Mouse (Mus musculus) cerebellum, postnatal 25 days (tissue): ENCODE data around the gene Defb25.
"Not testable (repeated sequence)": the region's sequence is repeated elsewhere in the genome, so short reads cannot be mapped to it uniquely, and the experiment has no call there.

Experiments
- DNase-seq, 2 experiments: peaks; one replicate each; pipeline ENCODE4 v3.0.0; 2021; ENCODE audit warnings: mixed read lengths in 2 of 2

Gene Defb25

DNA sequence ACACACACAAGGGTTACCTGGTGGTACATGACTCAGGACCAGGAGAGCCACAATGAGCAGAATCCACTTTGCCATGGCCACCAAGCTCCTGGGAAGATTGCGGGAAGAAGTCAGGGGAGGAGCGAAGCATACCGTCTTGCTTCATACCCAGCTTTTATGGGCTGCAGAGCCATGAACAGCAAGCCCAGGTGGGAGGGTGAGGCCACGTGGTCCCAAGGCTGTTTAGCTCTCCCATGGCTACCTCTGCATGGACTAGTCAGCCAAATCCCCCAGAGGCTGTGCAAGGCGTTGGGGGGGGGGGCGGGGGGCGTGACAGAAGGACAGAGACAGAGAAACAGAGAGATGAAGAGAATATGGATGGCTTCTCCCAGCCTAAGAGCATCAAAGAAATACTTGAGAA, at the start of gene Defb25:
TSS of gene Defb25 (minus strand) at position 101 of the 400 bp plus-strand sequence.
- no peak for DNase-seq

GRCm38 (mm10) chr2:152672166-152672565, 49.3 kb upstream of the Defb25 start:
- DNase-seq = peak in 1 of 2 experiments; percentile 8

DNA sequence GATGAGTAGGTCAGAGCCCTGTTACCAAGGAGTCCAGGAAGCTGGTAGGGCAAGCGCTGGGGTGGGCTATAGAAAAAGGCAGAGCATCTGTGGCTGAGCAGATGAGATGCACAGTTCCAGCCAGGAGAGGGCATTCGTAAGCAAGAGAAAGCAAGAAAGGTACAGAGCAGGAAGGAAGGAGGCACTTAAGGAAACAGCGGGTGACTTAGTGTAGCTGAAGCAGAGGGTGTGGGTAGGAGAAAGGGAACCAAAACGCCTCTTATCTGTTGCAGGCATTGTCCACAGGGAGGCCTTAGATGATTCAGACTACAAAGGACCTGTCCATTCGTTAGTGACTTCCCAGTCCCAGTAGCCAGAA, 48.8 kb upstream of the Defb25 start:
- peak; percentile 35 to 61 for DNase-seq

GRCm38 (mm10) chr2:152670983-152671641, 48.3 kb upstream of the Defb25 start:
- DNase-seq = peak in 1 of 2 experiments; percentile 32

DNA sequence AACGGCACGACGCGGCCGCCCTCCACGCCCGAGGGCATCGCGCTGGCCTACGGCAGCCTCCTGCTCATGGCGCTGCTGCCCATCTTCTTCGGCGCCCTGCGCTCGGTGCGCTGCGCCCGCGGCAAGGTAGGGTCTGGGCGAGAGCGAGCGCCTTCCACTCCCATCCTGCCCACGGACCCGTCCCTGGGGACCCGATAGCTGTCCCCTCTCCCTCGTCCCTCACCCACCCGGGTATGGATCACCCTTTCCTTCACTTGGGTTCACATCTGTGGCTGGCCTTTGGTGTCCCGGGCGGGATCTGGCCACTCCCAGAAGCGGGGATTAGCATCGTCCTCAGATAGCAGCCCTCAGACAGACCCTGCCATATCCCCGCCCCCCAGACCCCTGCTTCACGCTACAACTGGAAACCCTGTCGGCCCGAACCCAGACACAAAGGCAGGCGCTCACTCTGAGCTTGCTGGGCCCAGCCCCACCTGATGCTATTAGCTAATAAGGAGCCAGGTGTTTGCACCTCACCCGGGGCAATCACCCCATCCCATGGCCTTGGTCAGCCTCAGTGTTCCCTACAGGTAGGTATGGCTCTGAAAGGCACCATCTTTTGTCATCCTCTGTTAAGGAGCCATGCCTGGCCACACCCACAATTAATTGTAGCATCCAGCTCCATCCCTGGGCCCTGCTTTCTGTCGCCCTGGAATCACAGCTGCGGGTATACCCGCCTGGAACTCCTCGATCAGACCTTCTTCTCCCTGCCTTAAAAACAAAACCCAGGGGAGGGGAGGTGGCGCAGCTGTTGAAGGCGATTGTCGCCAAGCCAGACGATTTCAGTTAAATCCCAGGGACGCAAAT, 47.0 kb upstream of the Defb25 start:
- DNase-seq = peak in 1 of 2 experiments; percentile 44

DNA sequence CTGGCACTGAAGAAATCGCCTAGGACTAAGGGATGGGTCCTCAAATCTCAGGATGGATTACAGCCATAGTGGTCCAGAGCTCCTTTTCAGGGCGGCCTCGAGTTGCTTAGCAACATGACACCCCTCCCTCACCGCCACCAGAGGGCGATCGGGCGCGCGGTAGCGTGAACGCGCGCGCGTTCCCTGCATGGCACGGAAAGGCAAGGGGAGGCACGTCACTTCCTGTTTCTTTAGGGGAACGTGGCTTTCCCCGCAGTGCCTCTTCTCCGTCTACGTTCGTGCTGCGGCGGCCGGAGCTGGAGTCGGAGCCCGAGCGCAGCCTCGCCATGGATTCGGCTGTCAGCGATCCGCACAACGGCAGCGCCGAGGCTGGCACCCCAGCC, 46.4 kb upstream of the Defb25 start, which contains the start of gene H13:
TSS of gene H13 (plus strand) at position 206 of the 383 bp plus-strand sequence.
- peak; percentile 92 to 95 for DNase-seq

DNA sequence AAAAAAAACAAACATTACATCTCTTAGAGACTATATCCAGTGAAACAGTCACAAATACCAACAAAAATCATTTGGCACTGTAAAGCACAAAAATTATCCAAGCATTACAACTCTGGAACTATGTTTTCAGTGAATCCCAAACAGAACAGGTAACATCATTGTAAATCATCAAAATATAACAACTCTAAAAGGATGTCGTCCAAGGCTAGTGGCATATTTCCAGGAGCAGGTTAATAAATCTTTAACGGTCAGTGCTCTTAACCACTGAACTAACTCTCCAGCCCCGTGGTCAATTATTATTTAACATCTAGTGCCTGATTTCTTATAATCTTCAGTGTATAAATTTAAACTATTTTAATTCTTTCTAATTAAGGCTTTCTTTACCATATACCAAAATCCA, 43.3 kb upstream of the Defb25 start:
- DNase-seq = not testable (repeated sequence)

GRCm38 (mm10) chr2:152661163-152661562, 38.3 kb upstream of the Defb25 start:
- DNase-seq = no peak

- DNase-seq = no peak
Observed at GRCm38 (mm10) chr2:152657398-152657797, 34.5 kb upstream of the Defb25 start.

DNA sequence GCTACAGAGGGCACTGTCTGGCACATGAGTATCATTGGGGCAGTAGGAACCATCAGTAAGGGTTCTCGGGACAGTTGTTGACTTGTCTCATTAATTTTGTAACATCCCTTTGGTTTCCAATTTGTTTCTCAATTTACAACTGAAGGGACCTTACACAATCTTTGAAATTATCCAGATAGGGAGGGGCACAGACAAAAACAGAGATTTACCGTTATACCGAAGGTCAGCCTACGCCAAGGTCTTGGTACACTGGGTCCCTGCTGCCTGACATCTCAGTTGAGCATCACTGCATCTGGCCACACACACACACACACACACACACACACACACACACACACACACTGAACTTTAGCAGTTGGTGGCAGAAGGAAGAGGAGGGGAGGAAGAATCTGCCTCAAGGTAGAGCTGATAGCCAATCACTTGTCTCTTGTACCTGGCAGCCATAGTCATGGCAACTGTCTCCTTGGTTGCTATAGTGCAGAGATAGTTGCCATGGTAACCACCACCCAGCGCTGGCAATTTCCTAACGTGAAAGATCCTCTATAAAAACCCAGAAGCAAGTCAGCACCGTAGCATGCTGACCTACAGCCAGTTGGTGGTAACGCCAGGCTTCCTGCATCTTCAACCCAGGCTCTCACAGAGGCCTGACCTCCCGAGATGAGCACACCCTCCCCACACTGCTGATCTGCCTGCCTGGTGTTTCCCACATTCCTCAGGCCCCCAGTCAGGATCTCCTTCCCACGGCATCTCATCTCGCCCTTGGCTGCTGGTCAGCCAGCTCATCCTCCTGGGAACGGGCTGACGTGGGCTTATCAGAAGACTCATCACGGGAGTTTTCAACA, 31.2 kb upstream of the Defb25 start:
- DNase-seq = peak in 1 of 2 experiments; percentile 14

- DNase-seq = peak in 1 of 2 experiments; percentile 23
Observed at GRCm38 (mm10) chr2:152652901-152653620, 30.2 kb upstream of the Defb25 start.

DNA sequence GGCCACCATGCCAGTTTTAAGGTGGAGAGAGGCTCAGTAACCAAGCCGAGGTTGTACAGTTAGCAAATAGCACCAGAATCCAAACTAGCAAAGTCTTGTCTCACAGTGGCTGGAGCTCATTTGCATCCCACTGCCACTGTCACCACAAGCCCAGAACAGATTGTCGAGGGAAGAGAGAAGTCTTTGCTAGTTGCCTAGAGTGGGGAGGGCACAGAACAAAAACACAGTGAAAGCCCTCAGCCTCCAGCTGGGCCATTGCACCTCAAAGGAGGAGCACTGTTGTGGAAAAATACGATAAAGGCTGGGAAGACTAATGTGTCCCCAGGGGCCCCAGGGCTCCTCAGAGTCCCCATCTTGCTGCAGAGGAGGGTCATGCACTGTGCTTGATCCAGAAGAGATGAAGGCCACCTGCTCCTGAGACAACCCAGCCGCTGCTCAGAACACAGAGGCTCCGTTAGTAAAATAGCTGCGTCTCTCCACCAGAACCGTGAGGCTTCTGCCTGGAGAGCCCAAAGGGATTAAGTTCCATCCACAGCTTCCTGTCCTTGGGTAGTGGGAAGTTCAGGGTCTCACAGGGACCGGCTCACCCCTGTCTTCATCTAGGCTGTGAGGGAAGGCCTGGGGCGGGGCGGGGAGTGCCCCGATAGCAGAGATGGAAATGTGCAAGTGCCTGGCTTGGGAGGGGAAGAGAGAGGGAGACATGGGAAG, 16.7 kb upstream of the Defb25 start:
- no peak for DNase-seq

DNA sequence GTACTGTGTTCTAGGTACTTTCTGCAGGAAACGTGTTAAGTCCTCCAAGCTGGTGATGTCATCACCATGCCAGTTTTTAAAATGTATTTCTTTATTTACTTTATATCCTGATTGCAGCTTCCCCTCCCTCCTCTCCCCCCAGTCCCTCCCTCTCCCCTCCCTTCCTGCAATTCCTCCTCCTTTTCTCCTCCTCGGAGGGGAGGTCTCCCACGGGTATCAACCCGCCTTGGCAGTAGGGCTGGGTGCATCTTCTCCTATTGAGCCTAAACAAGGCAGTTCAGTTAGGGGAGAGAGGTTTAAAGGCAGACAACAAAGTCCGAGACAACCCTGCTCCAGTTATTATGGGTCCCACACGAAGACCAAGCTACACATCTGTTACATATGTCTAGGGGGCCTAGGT, 16.0 kb upstream of the Defb25 start:
- no peak for DNase-seq

DNA sequence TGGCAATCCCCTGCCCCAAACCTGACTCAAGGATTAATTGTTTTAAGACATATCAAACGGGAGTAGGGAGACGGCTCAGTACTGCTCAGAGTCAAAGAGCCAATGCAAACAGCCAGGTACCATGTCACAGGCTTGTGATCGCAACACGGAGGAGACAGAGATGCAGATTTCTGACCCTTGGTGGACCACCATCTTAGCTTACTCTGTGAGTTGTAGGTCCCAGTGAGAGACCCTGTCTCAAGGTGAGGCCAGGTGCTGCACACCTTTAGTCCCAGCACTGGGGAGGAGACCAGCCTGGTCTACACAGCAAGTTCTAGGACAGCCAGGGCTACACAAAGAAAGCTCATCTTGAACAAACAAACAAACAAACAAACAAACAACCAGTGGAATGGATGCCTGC, 14.5 kb upstream of the Defb25 start:
- DNase-seq = no peak

DNA sequence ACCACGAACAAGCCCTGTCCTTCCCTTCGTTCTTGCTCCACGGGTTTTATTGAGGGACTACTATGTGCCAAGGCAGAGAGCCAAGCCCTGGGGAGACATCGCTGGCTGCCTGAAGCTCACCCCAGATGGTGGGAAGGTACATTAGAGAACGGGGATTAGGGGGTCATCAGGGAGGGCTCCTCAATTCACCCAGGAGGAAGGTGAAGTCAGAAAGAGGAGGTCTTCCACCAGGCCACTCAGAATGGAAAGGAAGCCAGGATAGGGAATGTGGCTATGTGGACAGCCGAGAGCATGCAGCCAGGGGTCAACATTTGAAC, 14.1 kb upstream of the Defb25 start:
- no peak for DNase-seq

DNA sequence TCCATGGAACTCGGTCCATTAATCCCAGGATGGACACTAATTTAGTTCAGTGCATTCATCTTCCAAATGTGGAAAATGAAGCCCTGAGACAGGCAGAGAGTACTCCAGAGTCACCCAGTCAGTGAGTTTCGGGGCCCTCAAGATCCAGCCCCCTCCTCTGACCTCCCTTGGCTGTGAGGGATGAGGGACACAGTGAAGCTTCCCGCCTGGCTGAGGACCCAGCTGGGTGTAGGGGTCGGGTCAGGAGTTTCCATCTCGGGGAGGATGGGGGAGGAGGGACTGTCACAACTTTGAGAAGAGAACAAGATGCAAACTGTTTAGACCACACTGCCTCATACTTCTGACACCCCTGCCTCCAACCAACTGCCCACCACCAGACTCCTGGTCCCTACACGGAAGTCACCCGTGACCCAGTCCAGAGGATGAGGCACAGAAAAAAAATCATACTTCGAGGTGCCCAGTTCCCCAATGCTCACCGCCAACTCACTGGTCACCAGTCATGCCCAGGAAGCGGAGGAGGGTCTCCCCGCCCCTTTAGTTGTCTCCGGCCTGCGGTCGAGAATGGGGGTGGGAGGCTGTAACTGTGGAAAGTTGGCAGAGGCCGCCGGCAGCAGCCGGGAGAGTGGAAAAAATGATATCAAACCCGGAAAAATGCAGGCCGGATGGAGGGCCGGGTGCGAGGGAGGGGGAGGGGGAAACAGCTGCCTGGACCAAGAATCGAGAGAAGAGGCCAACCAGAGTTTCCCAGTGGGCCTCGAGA, 13.6 kb upstream of the Defb25 start:
- DNase-seq = no peak

DNA sequence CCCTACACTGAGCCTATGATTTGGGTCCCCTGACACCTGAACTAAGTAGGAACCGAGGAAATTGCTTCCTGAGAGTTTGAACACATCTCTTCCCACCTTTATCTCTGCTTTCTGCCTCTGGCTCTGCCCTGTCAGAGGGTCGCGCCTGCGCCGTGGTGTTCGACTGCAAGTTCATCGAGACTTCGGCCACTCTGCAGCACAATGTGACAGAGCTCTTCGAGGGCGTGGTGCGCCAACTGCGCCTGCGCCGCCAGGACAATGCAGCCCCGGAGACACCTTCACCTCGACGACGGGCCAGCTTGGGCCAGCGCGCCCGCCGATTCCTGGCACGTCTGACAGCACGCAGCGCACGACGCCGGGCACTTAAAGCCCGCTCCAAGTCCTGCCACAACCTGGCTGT, 11.5 kb upstream of the Defb25 start:
- no peak for DNase-seq

DNA sequence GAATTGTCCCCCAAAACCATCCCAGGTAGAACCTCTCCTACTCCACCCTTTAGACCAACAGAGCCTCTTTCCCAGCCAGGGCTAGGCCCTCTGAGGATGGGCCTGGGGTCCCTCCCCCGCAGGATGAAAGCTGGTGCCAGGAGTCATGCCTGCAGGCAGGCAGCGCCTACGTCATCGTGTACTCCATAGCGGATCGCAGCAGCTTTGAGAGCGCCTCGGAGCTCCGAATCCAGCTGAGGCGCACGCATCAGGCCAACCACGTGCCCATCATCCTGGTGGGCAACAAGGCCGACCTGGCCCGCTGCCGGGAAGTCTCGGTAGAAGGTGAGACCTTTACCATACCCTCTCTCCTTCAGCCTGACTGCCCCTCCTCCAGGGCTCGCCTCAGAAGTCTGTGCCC, 10.5 kb upstream of the Defb25 start:
- DNase-seq = no peak

- DNase-seq = no peak
Observed at GRCm38 (mm10) chr2:152629904-152630303, 7.1 kb upstream of the Defb25 start.

GRCm38 (mm10) chr2:152629239-152629638, 6.4 kb upstream of the Defb25 start:
- DNase-seq = no peak

GRCm38 (mm10) chr2:152628066-152628465, 5.2 kb upstream of the Defb25 start:
- no peak for DNase-seq
